Mouse (Mus musculus) Patski (cell line): ENCODE data around the gene Spink4. TPM values are rescaled to one million over a fixed set of nuclear protein-coding genes. Genes with fewer than 3 reads are reported as not detected.

ENCODE experiments used
- ATAC-seq: fragments of 100-300 bp; one replicate; pipeline ENCODE4 v1.8.0; 2021
- CTCF ChIA-PET: fragments of 350-600 bp; sonication (Branson Sonifier 250); formaldehyde crosslinking; loops from one replicate; lab custom pipeline; 2022; ENCODE audit warnings: inconsistent platforms; lab: Charles Lee
- POLR2A ChIA-PET: fragments of 350-600 bp; sonication (Branson Sonifier 250); formaldehyde crosslinking; loops from one replicate; lab custom pipeline; 2022; ENCODE audit warnings: antibody characterized with exemption, inconsistent platforms; lab: Charles Lee
- DNase-seq: peaks from one replicate; pipeline ENCODE4 v3.0.0-alpha.2; 2011; ENCODE audit warnings: low read depth, low spot score
- H3K27me3 ChIP-seq: fragments of 371-371 bp; one replicate; pipeline ENCODE4 v1.5.1; 2021
- CTCF ChIP-seq: fragments of 100-300 bp; IDR thresholded peaks from one replicate; pipeline ENCODE4 v1.5.1; 2021
- in situ Hi-C: fragments of 300-500 bp; cut with MboI; formaldehyde crosslinking; loops from 3 replicates; pipeline ENCODE4 v1.11.1; 2018; ENCODE audit warnings: low pct_unique_long_range_greater_than_20kb, mixed read lengths
- polyA plus RNA-seq: library from polyadenylated mRNA; unstranded; gene quantifications from one replicate; pipeline ENCODE4 v1.2.3, GENCODE M21; 2021

The Spink4 gene
- polyA plus RNA-seq, 1 experiment from 2014 or later = not detected

DNA sequence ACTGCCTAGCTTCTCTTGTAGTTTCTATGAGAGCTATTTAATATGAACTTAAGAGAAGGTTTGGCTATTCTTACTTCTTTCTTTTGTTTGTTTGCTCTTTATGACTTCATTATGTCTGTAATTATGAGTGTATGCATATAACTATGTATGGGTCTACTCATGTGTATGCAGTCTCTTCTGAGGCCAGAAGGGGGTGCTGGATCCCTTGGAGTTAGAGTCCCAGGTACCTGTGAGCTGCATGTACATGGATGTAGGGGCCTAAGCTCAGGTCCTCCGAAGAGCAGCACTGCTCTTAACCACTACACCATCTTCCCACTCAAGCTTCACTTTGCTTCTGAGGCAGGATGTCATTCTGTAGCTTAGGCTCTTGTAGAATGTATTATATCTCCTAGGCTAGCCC, 33.7 kb downstream of the Spink4 start:
- ATAC-seq (no peak), DNase-seq (no peak)
- no peaks in the 10 kb centered on the region for H3K27me3 ChIP-seq
- POLR2A ChIA-PET = interaction anchor here (0.6 kb wide), 2 partner anchors 48 to 194 kb away, joined by 3 to 5 read pairs; no protein-coding TSS in a partner anchor
- in situ Hi-C loops = no loop called here
- TF ChIP-seq CTCF = peak; percentile 60
- CTCF ChIA-PET = interaction anchor here (0.7 to 2.8 kb wide), 4 partner anchors 10 to 180 kb away, joined by 3 to 10 read pairs (median 4); no protein-coding TSS in a partner anchor

DNA sequence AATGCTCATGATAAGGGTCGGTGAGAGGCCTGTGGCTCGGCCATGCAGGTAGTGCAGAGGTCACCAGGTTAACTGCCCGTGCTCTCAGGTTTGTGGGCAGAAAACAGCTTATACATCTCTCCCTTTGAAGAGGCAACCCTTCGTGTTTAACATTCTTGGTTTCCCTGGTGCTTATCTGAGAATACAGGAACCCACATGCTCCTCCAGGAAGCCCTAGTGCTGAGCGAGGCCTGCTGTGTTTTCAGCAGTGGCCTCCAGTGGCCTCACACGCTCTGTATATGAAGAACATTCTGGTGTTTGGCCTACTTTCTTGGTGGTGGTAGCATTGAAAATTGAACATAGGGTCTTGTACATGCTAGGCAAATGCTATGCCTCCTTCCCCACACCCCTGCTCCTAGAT, 36.1 kb downstream of the Spink4 start:
- no peak for ATAC-seq
- no peak for TF ChIP-seq CTCF
- ChIA-PET CTCF (no interaction called here), POLR2A (interaction anchor here (0.6 kb wide), 1 partner anchor 132 kb away, joined by 3 read pairs; no protein-coding TSS in a partner anchor)
- in situ Hi-C loops = no loop called here
- DNase-seq = no peak
- no peaks in the 10 kb centered on the region for H3K27me3 ChIP-seq

DNA sequence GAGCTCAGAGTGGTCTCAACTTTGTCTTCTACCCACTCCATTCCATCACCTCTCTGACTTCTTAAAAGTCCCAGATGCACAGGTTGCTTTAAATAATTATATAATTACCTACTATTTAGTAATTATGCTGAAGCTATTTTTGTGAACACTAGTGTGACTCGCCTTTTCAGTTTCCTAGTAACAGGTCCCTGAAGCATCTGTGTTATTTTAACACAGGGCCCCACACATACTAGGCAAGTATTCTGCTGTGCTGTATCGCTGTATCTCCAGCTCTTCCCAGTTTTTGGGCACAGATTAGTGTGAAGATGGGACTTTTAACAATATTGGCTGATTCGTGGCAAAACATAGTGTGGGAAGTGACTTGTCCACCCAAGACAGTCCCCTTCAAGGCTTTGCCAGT, 43.7 kb downstream of the Spink4 start:
- no peak for DNase-seq
- in situ Hi-C loops = no loop called here
- POLR2A ChIA-PET = no interaction called here
- no peaks in the 10 kb centered on the region for H3K27me3 ChIP-seq
- TF ChIP-seq CTCF = no peak
- no peak for ATAC-seq
- CTCF ChIA-PET = interaction anchor here (2.4 kb wide), 1 partner anchor 11 kb away, joined by 10 read pairs; no protein-coding TSS in a partner anchor

DNA sequence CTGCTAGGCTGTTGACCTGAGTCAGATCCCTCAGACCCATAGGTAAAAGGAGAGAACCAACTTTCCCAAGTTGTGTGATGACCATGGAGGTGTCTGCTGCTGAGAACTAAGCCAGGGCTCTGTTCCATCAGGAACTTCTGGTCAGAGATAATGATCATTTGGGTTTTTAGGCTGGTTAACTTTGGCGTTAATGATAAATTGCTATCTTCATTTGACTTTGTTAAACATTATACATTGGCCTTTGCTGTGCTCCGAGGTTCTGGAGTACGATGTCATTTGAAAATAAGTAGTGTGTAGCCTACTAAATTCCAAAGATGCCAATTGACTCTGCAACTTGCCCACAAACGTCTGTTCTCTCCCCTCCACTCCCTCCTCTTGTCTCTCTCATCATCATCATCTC, 49.3 kb downstream of the Spink4 start:
- ATAC-seq (no peak), DNase-seq (no peak)
- TF ChIP-seq CTCF = no peak
- no peaks in the 10 kb centered on the region for H3K27me3 ChIP-seq
- in situ Hi-C loops = no loop called here
- ChIA-PET POLR2A (no interaction called here), CTCF (no interaction called here)

DNA sequence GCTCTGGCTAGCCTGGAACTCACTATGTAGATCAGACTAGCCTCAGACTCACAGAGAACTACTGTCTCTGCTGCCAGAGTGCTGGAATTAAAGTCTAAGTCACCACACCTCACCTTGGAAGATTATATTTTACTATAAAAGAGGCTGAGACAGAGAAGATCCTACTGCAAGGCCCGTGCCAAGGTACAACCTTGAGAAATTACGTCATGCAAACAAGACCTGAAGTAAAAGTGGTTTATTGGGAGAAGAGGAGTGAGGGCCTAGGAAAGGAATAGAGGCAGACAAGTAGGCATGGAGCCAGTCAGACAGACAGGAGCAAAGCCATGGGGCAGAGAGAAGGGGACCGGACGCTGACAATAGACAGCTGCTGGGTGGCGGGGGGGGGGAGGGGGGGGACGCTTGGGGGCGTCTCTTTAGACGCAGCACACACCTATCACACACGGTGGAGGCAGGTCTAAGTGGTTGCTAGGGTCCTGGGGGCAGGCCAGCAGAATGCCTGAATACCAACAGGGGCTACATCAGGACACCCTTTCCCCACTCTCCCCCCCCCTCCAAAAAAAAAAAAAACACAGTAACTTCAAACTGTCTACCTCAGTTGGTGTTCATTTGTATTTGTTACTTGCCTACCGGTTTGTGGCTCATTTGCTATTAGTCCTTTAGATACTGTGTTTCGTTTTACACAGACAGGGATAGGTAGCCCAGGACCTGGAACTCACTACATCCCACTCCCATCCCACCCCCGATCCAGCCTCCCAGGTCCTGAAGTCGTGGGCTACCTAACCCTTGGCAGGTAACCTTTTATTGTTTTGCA, 50.1 kb downstream of the Spink4 start:
- DNase-seq = no peak
- no peaks in the 10 kb centered on the region for H3K27me3 ChIP-seq
- in situ Hi-C loops = no loop called here
- no peak for TF ChIP-seq CTCF
- POLR2A ChIA-PET = no interaction called here
- no peak for ATAC-seq
- CTCF ChIA-PET = no interaction called here

DNA sequence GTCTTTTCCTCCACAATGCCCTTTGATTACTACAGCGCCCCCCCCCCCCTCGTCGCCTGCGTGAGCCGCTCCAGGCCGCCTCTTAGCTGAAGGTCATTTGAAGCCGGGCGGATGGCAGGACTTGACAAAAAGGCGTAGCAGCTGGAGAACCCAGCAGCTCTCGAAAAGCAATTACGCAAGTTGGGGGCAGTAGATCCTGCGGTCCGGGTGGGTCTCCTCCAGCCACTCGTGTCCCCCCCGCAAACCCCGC, 50.7 kb downstream of the Spink4 start:
- no peak for TF ChIP-seq CTCF
- POLR2A ChIA-PET = no interaction called here
- no peak for ATAC-seq
- in situ Hi-C loops = no loop called here
- no peak for DNase-seq
- CTCF ChIA-PET = no interaction called here
- no peaks in the 10 kb centered on the region for H3K27me3 ChIP-seq

DNA sequence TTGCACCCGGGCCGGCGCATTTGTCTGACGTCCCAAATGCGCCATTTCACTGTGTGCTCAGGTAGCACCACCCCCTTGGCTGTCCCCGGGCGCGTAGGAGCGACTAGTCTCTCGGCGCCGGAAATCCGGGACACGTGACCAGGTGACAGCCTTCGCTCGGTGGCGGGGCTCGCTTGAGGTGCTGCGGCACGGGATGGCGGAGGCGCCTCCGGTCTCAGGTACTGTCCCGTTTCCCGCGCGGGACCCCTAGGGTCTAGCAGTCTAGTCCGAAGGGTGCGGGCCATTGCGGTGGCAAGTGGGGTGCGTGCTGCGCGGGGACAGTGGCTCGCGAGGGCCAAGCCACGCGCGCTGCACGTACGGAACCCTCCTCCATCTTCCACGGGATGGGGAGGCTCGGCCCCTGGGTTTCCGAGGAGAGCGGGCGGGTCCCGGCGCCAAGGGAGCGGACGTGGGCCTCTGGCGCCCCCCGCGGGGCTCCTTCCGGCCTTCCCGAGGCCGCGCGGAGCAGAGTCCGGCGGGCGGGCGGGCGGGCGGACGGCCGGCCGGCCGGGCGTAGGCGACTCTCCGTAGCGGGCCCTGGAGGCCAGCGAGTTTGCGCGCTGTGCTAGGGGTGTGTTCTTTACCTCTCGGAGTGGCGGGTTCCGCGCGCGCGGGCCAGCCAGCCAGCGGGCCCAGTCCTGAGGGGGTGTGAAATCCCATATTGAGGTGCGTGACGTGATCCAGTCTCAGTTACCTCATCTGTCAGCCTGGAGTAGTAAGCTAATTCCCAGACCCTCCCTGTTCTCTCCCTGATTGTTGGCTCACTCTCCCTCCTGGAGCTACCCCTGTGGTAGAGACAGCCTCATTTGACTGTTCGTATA, 51.2 kb downstream of the Spink4 start, which contains the start of gene Nfx1:
Nfx1 (plus strand) TSS at position 65 of the 860 bp plus-strand sequence.
- CTCF ChIA-PET = no interaction called here
- POLR2A ChIA-PET = interaction anchor here (0.6 to 0.7 kb wide), 2 partner anchors 150 to 175 kb away, joined by 3 to 4 read pairs; no protein-coding TSS in a partner anchor
- peak; percentile 81 for ATAC-seq
- in situ Hi-C loops = no loop called here
- DNase-seq = peak; percentile 64
- no peaks in the 10 kb centered on the region for H3K27me3 ChIP-seq
- no peak for TF ChIP-seq CTCF

DNA sequence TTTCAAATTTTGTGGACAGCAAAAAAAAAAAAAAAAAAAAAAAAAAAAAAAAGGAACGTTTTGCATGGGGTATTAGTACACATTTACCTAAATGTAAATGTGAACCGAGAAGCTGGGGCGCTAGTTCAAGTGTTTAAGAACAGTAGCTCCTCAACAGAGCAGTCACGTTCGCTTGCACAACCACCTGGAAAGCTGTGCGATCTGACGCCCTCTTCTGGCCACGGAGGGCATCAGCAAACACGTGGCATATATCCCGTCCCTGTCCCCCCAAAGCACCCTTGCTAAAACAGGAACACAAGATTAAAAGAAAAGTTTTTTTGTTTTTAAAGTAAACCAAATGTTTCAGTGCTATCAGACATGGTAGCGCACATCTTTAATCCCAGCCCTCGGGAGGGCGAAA, 51.9 kb downstream of the Spink4 start:
- peak; percentile 51 for TF ChIP-seq CTCF

DNA sequence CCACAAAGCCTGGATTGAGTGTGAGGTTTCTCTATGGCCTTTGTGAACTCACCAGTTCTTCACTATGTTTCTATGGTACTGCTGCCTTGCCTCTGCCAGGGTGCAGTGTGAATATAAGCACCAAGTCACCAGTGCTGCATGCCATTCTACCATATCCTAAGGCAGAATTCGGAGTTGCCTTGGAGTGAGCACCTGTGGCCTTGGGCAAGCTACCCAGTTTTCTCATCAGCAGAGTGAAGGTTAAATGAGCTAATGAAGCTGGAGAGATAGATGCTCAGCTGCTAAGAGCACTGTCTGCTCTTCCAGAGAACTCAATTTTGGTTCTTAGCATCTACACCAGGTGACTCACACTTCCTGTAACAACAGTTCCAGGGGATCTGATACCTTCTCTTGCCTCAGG, 54.2 kb downstream of the Spink4 start:
- TF ChIP-seq CTCF = no peak
- ATAC-seq = no peak
- no peak for DNase-seq
- H3K27me3 ChIP-seq = no peaks in the 10 kb centered on the region
- POLR2A ChIA-PET = no interaction called here
- in situ Hi-C loops = no loop called here
- CTCF ChIA-PET = interaction anchor here (0.8 kb wide), 1 partner anchor 19 kb away, joined by 3 read pairs; no protein-coding TSS in a partner anchor

More for the DNA sequence above, 51.9 kb downstream of the Spink4 start:
- H3K27me3 ChIP-seq = no peaks in the 10 kb centered on the region
- ATAC-seq (peak; percentile 45), DNase-seq (no peak)
- in situ Hi-C loops = no loop called here
- CTCF ChIA-PET = no interaction called here
- POLR2A ChIA-PET = interaction anchor here (0.6 to 0.7 kb wide), 2 partner anchors 149 to 176 kb away, joined by 3 to 4 read pairs; no protein-coding TSS in a partner anchor

DNA sequence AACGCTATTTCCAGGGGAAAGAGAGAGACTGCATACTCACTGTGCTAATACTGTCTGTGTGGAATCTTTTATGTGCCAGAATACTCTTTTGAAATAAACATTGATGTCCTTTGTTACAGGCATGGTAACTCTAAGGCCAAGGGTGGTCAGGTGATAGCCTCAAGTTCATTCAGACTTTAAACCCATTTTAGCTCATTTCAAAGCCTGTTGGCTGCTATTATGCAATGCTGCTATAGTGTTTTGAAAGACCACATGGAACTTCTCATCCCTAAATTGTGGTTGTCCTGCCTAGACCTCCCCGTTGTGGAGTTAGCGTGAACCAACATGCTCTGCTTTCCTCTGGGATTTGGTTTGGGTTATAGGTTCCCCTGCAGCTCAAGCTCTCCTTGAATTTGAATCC, 55.8 kb downstream of the Spink4 start:
- no peak for TF ChIP-seq CTCF
- in situ Hi-C loops = no loop called here
- POLR2A ChIA-PET = no interaction called here
- DNase-seq = no peak
- CTCF ChIA-PET = no interaction called here
- ATAC-seq = no peak
- H3K27me3 ChIP-seq = no peaks in the 10 kb centered on the region
